Mouse (Mus musculus): Measurements from ENCODE around the gene Dnah6.

Gene Dnah6

DNA sequence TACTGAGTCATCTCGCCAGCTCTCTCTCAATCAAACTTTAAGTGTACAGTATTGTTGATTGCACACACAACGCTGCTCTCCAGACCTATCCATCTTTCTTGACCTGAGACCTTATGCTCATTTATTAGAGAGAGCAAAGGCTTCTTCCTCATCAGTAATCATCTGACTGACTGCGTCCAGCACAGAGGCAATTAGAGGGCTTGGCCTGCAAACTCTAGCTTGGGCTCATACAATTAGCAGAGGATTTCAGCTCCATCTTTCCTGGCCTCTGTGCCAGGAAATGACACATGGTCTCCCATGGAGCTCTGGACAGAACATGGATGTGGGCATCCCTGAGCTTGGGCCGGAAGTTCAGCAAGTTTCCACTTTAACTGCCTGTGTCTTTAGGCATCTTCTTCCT is 193.6 kb downstream of the Dnah6 start:
- no peak for DNase-seq (ENCODE audit: low read depth)

DNA sequence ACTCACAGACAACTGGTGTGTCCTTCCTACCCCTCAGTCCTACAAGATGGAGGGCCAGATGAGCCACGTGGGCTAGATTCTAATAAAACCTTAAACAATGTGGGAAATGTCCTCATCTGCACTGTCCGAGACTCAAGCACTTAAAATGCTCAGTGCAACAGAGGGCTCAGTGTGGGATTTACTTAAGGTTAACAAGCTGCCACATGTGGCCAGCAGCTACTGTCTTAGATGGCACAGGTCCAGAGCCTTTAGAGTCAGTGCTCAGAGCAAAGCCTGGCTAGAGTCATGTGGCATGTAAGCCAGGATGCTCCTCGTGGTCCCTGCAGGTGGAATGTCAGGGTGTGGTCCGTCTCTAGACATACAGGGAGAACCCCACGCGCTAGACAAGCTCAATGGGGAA is 194.6 kb downstream of the Dnah6 start:
- no peak for DNase-seq (ENCODE audit: low read depth)

DNA sequence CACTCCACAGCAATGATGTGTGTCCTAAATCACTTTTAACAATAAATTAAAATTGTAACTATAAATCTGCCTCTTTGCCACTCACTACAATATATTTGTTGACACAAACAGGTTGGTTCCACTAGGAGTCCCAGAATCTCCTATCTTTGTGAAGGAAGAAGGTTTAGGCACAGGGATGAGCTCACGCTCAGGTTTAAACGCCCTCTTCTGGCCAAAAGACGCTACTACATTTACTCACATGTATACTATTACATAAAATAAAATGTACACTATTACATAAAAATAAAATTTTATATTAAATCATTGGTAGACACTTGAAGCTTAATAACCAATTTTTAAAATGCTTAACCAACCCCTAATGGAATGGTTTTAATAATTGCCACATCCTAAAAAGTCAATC is 201.4 kb downstream of the Dnah6 start:
- peak; percentile 9 for DNase-seq (ENCODE audit: low read depth)

DNA sequence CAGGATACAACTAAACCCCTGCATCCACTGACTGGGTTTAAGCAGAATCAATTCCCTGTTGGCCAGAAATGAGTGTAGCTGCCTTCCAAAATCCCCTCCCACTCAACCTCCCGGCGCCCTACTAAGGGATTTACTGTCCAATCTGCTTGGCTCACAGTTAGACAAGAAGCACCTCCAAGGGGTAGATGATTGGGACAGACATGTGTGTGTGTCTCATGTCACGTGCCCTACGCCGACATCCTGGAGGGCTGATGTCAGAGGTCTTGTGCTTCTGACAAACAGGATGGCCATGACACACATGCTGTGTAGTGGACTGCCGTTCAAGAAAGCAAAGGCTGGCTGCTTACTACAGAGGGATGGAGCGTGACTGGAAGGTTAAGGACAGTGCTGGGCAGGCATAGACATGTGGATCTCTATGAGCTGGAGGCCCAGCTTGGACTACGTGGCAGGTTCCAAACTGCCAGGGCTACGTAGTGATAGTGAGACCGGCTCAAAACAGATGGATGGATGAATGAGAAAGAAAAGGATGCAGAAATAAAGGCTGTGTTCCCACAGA is 202.6 kb downstream of the Dnah6 start:
- DNase-seq (ENCODE audit: low read depth): no peak

DNA sequence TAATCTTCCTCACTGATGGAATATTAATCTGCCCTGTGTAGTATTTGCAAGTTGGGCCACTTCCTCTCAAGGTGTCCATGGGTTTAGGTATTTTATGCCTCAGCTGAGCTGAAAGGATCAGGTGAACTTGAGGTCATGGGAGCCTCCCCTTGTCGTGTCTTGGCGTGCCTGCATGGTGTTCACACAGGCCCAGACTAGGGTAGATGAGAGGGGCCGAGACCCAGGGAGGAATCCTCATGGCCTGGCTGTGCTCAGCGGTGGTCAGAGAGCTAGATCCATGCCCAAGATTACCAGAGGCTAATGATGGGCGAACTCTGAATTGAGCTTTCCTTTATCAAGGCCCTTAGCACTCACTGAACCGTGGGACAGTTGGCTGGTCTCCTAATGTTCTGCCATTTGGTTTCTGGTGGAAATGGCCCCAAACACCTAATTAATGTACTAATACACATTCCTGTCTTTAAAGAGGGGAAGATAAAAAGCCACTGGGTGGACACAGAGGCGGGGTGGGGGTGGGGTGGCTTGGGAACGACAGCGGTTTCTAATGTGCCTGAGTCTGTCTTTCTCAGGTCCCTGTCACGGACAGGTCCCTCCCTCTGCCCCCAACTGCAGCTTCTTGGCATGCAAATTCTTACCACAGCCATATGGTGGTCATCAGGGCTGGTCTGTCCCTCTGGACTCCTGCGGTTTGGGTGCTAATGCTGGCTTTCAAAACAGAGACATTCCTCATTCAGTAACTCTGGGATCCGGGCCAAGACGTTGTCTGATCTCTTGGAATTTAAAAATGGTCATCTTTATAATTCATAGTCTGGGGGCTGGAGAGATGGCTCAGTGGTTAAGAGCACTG is 206.9 kb downstream of the Dnah6 start:
- no peak for DNase-seq (ENCODE audit: low read depth)

DNA sequence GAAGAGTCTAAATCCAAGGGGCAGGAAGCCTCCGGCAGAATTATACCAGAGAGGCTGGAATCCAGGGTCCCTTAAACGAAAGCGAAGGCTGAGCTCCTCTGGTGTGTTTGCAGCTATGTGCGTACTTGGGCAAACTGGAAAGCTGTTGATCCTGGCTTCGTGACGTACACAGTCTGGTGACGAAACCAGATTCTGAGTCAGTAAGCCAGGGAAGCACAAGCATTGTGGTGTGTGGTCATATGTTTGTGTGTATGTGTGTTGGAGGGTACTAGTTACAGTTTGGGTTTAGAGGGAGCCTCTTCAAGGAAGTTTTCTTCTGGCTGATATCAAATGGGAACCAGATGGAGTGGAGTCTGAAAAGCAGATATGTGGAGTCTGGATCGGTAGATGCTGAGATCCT is 208.5 kb downstream of the Dnah6 start:
- DNase-seq (ENCODE audit: low read depth): no peak

DNA sequence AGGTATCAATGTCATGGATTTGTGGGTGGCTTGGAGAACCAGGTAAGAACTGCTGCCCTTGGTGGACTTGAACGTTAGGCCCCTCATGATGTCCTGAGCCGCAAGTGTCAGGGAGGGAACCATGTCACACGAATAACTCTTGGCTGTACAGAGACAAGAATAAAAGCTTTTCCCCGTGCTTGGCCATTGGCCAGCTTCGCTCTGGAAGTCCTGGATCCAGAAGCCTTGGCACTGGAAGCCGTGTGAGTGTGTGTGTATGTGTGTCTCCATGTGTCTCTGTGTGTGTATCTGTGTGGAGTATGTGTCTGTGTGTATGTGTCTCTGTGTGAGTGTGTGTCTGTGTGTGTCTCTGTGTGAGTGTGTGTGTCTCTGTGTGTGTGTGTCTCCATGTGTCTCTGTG is 209.6 kb downstream of the Dnah6 start:
- DNase-seq (ENCODE audit: low read depth): no peak

DNA sequence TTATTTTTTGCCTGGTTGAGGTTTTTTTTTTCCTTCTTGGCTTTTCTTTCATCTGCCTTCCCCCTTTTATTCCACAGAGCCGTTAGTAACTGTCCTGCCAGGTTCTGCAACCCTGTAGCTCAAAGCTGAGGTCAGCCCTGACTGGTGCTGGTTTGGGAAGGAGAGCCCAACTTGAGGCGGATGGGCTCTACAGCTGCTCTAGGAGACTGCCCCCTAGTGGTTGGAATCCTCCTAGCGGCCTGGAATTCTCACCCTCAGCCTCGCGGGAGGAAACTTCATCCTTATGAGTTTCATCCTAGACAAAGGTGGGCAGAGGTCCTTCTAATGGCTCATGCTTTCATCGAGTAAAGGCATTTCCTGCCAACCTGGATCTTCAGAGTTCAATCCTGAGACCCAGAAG is 211.4 kb downstream of the Dnah6 start:
- peak; percentile 28 for DNase-seq (ENCODE audit: low read depth)

DNA sequence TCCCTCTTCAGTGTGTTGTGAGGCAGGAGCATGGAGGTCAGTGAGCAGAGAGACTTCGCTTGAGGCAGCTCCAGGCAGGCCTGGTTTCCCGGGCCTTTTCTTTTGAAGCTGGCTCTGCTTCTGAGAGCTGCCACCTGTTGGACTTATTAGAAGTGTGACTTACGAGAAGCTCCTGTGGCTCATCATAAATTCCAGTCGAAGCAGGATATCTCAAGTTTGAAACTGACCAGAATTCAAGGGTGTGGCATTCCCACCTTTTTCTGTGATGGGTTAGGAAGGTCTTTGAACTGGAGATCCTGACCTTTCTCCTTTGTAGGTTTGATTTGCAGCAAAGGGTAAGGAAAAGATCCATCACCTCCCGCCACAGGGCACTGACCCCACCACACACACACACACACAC is 217.8 kb downstream of the Dnah6 start:
- no peak for DNase-seq (ENCODE audit: low read depth)

DNA sequence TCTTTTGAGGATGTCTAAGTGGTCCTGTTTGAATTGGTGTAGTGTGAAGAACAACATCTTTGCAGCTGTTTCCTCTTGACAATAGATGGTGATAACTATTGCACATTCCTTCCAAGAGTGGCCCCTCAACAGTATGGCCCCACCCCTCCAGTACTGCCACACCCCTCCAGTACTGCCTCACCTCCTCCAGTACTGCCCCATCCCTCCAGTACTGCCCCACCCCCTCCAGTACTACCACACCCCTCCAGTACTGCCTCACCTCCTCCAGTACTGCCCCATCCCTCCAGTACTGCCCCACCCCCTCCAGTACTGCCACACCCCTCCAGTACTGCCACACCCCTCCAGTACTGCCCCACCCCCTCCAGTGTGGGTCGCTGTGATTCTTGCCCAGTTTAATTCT is 219.1 kb downstream of the Dnah6 start:
- no peak for DNase-seq (ENCODE audit: low read depth)

DNA sequence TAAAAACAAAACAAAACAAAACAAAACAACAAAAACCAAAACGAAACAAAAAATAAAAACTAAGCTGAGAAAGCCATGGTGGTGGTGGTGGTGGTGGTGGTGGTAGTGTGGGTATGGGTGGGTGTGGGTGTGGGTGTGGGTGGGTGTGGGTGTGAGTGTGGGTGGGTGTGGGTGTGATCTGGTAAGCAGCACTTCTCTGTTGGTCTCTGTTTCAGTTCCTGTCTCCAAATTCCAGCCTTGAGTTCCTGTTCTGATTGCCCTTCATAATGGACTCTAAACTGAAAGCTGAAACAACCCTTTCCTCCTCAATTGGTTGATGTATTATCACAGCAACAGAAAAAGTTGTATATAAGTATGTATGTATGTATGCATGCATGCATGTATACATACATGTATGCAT is 222.6 kb downstream of the Dnah6 start:
- no peak for DNase-seq (ENCODE audit: low read depth)

DNA sequence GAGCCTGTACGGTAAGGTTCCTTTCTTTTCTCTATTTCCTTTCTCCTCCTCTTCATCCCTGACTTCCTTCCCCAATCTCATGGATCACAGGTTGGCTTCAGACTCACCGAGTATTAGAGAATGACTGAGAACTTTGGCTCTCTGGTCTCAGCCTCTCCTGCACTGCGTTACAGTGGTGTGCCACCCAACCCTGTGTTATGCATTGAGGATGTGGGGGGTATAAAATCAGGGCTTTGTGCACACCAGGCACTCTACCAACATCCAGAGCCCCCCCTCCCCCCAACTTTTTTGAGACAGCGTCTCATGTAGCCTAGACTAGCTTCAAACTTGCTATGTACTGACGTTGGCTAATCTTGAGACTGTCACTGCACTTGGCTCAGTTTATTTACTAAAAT is 227.8 kb downstream of the Dnah6 start:
- no peak for DNase-seq (ENCODE audit: low read depth)

DNA sequence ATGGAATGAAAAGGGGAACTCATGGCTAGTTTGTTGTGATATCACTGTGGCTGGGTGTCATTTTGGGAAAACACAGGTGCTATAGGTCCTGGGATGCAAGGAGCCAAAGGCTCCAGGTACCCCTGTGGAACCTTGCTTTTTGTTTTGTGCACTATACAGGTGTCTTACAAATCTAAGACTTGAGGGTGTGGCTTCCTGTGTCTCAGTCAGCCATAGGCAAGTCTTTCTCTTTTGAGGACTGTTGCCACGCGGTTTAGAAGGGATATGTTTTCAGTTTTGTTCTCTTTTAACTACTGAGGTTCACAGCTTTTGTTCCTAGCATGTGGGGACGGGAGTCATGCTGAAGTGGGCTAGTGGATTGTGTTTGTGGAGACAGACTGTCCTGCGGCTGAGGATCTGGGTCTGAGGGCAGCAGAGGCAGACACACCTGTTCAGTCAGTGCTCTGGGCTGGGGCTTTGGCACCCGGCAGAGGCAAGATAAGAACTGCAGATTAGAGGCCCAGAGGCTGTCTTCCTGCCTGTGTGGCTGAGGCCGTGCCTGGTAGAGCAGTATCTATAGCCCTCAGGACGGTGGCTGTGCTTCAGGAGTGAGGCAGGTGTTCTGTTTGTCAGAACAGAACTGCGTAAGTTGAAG is 228.3 kb downstream of the Dnah6 start:
- no peak for DNase-seq (ENCODE audit: low read depth)

DNA sequence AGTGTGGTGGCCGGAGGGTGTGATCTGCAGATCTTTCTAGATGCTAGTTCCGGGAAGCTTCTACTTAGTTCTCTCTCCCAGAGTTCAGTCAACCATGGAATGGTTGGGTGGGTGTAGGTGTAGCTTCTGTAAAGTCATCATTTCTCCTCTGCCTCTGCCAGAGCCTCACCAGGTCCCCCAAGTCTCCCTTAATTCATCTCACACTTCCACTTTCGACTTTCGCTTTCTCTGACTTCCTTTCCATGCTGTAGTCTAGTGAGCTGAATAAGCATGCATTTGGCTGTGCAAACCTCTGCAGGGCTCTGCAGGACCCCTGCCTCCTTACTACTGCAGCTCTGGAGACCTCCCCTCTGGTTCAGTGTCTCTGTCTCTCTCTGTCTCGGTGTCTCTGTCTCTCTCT is 231.2 kb downstream of the Dnah6 start:
- DNase-seq (ENCODE audit: low read depth): no peak

DNA sequence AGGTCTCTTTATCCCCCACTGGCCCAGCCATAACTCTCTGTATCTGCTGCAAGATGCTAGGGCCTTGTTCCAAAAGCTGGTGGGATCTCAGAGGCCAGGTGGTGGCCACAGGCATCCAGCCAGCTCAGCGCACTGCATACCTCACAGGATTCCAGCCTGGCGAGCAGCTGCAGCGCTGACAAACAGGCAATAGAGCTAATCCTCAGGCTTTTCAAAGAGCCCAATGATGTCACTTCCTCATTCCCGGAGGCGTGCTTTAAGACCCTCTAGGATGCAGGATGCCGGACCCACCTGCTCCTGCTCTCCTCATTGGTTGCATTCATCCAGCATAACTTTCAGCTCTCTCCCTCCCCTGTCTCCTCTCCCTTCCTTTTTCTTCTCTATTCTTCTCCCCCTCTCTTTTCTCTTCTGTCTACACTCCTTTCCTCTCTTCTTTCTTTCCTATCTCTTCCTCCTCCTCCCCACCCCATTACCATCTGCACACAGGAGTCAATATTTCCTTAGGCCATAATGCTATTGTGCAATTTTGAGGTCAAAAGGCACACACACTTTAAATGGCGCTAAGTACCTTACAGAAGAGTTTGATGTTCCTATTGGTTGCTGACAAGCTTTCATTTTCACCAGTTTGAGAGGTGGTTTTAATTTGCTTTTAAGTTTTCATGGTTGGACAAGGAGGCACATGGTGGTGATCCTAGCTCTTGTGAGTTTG is 232.3 kb downstream of the Dnah6 start:
- no peak for DNase-seq (ENCODE audit: low read depth)

DNA sequence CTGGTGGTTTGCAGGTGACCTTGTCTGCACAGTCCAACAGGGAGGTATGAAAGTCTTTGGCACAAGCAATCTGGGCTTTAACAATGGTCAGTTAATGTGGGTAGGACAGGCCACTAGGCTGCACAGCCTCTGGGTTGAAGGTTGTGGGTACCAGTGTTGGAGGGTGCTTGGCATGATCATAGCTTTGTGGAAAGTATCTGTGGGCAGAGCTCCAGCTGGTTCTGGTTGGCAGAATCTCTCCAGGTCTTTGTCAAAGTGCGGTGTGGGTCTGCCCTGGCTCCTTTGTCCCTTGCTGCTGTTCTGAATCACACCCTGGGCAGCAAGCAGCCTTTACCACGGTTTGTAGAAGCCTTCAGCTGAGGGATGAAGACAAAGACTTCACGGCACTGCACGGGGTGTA is 238.9 kb downstream of the Dnah6 start:
- no peak for DNase-seq (ENCODE audit: low read depth)

DNA sequence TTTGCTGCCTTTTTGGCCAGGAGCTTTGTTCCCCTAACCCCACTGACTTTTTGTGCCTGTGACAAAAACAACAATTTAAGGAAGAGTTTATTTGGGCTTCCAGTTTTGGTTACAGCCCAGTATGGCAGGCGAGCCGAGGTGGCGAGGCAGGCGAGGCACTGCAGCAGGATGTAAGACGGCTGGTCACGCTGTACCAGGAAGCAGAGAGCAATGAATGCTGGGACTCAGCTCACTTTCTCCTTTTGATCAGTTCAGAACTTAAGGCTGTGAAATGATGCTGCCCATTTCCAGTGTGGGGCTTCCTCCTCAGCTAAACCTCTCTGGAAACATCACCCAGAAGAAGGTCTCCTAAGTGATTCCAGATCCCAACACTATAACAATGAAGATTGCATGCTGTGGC is 239.6 kb downstream of the Dnah6 start:
- no peak for DNase-seq (ENCODE audit: low read depth)

DNA sequence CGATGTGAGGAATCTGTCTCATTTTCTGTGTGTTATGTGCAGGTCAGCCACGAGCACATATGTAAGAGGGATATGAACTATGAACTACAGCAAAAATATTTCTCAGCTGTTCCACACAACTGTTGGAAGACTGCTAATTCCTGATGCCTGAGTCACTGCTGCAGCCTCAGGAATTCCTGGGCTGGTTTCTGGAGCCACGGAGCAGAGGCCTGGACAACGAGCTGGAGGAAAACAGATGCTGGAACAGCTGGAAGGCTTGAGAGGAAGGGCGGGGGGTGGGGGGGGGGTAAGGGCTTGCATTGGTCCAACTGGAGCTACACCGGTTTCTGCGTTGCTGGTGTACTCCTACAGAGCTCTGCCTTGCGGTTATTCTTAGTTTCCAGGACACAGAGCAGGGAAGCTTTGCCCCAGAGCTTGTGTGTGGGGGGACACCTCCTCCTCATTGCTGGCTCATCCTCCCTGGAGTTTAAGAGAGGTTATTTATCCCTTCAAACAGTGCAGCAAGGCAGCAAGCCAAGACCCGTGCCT is 240.3 kb downstream of the Dnah6 start:
- DNase-seq (ENCODE audit: low read depth): no peak

DNA sequence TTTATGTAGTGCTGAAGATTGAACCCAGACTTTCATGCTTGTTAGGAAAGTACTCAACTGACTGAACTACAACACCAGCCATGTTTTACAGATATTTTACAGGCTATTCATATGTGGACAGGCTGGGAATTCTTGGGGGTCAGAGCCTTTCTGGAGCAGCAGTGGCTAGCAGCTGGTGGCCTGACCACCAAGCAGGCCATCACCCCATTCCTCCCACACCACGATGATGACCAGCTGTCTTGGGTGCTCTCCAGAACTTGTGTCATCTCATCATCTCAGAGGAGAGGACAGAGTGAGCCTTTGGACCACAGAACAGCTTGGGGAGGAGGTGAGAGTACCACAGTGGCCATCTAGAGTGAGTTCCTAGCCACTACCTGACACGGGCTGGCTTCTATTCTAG is 244.6 kb downstream of the Dnah6 start:
- DNase-seq (ENCODE audit: low read depth): no peak

DNA sequence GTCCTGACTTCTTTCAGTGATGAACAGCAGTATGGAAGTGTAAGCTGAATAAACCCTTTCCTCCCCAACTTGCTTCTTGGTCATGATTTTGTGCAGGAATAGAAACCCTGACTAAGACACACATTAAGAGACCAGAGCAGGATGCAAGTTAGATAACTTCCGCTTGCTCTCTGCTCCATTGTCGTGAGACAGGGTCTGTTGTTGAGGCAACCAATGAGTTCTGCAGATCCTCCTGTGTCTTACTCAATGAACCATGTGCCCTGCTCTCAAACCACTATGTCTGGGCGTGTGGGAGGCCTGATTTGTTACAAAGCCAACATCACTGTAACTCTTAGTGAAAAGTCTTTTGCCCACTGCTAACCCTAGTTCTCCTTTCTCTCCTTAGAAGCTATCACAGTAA is 250.4 kb downstream of the Dnah6 start:
- DNase-seq (ENCODE audit: low read depth): no peak

DNA sequence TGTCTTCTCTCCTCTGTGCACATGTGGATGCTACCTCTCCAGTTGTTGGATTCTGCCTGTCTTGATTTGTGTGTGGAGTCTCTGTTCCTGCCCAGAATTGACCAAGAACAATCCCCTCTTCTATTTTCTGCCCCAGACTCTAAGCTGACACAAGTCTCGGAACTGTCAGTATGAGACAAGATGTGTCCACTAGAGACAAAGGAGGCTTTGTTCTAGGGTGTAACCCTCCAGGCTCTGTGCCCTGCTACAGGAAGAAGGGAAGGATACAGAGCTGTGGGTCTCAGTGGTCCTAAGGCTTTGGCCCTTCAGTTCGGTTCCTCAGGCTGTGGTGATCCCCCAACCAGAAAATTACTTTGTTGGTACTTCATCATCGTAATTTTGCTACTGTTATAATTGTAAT is 251.7 kb downstream of the Dnah6 start:
- no peak for DNase-seq (ENCODE audit: low read depth)

Measured in c-Kit-positive CD71-negative TER-119-negative erythroid progenitor cells, embryonic 14.5 days (primary cell).